Mouse (Mus musculus) neural tube, embryonic 15.5 days (tissue): ENCODE measurements around the gene 4931406P16Rik. TPM values are rescaled to one million over a fixed set of nuclear protein-coding genes. Genes with fewer than 3 reads are reported as not detected.
A peak's percentile ranks its signal among the peaks of the same experiment; 100 is the strongest.

Experiments
- ATAC-seq: fragments of 200-750 bp; cut with Nextera tagmentation; 2 replicates; pipeline ENCODE4 v1.8.0; 2017; ENCODE audit warnings: mild to moderate bottlenecking, moderate TSS enrichment, moderate library complexity; ENCODE audit not compliant: low FRiP score
- H3K27ac ChIP-seq: fragments of 300-500 bp; sonication (generic); replicated peaks from 2 replicates; pipeline ENCODE4 v1.5.1; 2015; ENCODE audit warnings: mild to moderate bottlenecking, inconsistent platforms
- H3K27me3 ChIP-seq: fragments of 300-500 bp; sonication (generic); replicated peaks from 2 replicates; pipeline ENCODE4 v1.6.1; 2015; ENCODE audit warnings: inconsistent platforms
- H3K36me3 ChIP-seq: fragments of 300-500 bp; sonication (generic); 2 replicates; pipeline ENCODE4 v1.6.1; 2015; ENCODE audit warnings: inconsistent platforms
- H3K4me1 ChIP-seq: fragments of 300-500 bp; sonication (generic); 2 replicates; pipeline ENCODE4 v1.6.1; 2015; ENCODE audit warnings: inconsistent platforms
- H3K4me2 ChIP-seq: fragments of 300-500 bp; sonication (generic); 2 replicates; pipeline ENCODE4 v1.6.1; 2015; ENCODE audit warnings: inconsistent platforms, mild to moderate bottlenecking, moderate library complexity
- H3K4me3 ChIP-seq: fragments of 300-500 bp; sonication (generic); replicated peaks from 2 replicates; pipeline ENCODE4 v1.5.1; 2015; ENCODE audit warnings: mild to moderate bottlenecking, inconsistent platforms
- H3K9ac ChIP-seq: fragments of 300-500 bp; sonication (generic); replicated peaks from 2 replicates; pipeline ENCODE4 v1.6.1; 2015; ENCODE audit warnings: mild to moderate bottlenecking, inconsistent platforms
- H3K9me3 ChIP-seq: fragments of 300-500 bp; sonication (generic); replicated peaks from 2 replicates; pipeline ENCODE4 v1.6.1; 2016; ENCODE audit warnings: inconsistent platforms
- WGBS: fragments of 180-500 bp; shearing (Covaris S2); methylation state at CpG from one replicate; pipeline ENCODE4 v1.1.7; 2015; ENCODE audit warnings: mixed read lengths; 5-methylcytosine and 5-hydroxymethylcytosine counted together
- polyA plus RNA-seq: library from polyadenylated mRNA; unstranded; fragments of >200 nt; fragmentation: Nextera tagmentation; extraction: Ambion mirVana; gene quantifications from 2 replicates; pipeline ENCODE4 v1.2.1, GENCODE M21; 2015

4931406P16Rik gene
- polyA plus RNA-seq, 1 experiment from 2014 or later, result 30.1 TPM

GRCm38 (mm10) chr7:34268463-34268862 is 44.9 kb downstream of the 4931406P16Rik start:
- Histone ChIP-seq H3K4me1 (peaks cover 6% of the 10 kb centered on the region; the same call in 1 of the 2 replicates), H3K36me3 (no peaks in the 10 kb centered on the region; the same call in 1 of the 2 replicates), H3K4me3 (no peak overlapping the region), H3K9ac (no peak overlapping the region), H3K9me3 (no peaks in the 10 kb centered on the region), H3K4me2 (no peak overlapping the region), H3K27me3 (no peaks in the 10 kb centered on the region), H3K27ac (no peak overlapping the region)
- 78% methylated on average over 1 of the region's 1 CpGs for WGBS
- no peak for ATAC-seq

- Histone ChIP-seq H3K27me3 (no peaks in the 10 kb centered on the region), H3K4me1 (peaks cover 6% of the 10 kb centered on the region; the same call in 1 of the 2 replicates), H3K9me3 (no peaks in the 10 kb centered on the region), H3K36me3 (peaks cover 7% of the 10 kb centered on the region; the same call in 1 of the 2 replicates), H3K4me2 (no peak overlapping the region), H3K9ac (no peak overlapping the region), H3K4me3 (no peak overlapping the region), H3K27ac (no peak overlapping the region; the same call in none of the 2 replicates)
- ATAC-seq, result no peak
These were observed 46.9 kb downstream of the 4931406P16Rik start for GRCm38 (mm10) chr7:34266421-34266820.

GRCm38 (mm10) chr7:34265876-34266346 is 47.4 kb downstream of the 4931406P16Rik start:
- ATAC-seq, result no peak
- Histone ChIP-seq H3K36me3 (peaks cover 9% of the 10 kb centered on the region), H3K4me3 (no peak overlapping the region), H3K4me1 (peaks cover 6% of the 10 kb centered on the region; the same call in 1 of the 2 replicates), H3K27me3 (no peaks in the 10 kb centered on the region), H3K27ac (no peak overlapping the region; the same call in 1 of the 2 replicates), H3K4me2 (no peak overlapping the region), H3K9me3 (no peaks in the 10 kb centered on the region), H3K9ac (no peak overlapping the region)
- WGBS, result 57% methylated on average over 5 of the region's 5 CpGs

GRCm38 (mm10) chr7:34263437-34263836 is 49.9 kb downstream of the 4931406P16Rik start:
- 90% methylated on average over 5 of the region's 5 CpGs for WGBS
- Histone ChIP-seq H3K4me1 (peaks cover 6% of the 10 kb centered on the region; the same call in 1 of the 2 replicates), H3K27ac (no peak overlapping the region), H3K36me3 (peaks cover 14% of the 10 kb centered on the region), H3K4me3 (no peak overlapping the region), H3K4me2 (no peak overlapping the region), H3K9ac (no peak overlapping the region), H3K9me3 (no peaks in the 10 kb centered on the region), H3K27me3 (no peaks in the 10 kb centered on the region)
- ATAC-seq, result no peak

GRCm38 (mm10) chr7:34258407-34258806 is 54.9 kb downstream of the 4931406P16Rik start:
- H3K27ac ChIP-seq, result no peak overlapping the region
- H3K4me1 ChIP-seq, result no peaks in the 10 kb centered on the region
- no peaks in the 10 kb centered on the region for H3K9me3 ChIP-seq
- no peaks in the 10 kb centered on the region for H3K27me3 ChIP-seq
- H3K4me2 ChIP-seq, result no peak overlapping the region
- H3K36me3 ChIP-seq, result peaks cover 42% of the 10 kb centered on the region
- no peak overlapping the region for H3K4me3 ChIP-seq
- H3K9ac ChIP-seq, result no peak overlapping the region
- ATAC-seq, result no peak
- WGBS, result 95% methylated on average over 1 of the region's 1 CpGs

GRCm38 (mm10) chr7:34257279-34257678 is 56.1 kb downstream of the 4931406P16Rik start:
- no peak overlapping the region for H3K9ac ChIP-seq
- H3K27me3 ChIP-seq, result no peaks in the 10 kb centered on the region
- H3K36me3 ChIP-seq, result peaks cover 50% of the 10 kb centered on the region
- H3K4me2 ChIP-seq, result no peak overlapping the region
- 89% methylated on average over 9 of the region's 9 CpGs for WGBS
- ATAC-seq, result no peak
- no peak overlapping the region for H3K4me3 ChIP-seq
- H3K9me3 ChIP-seq, result no peaks in the 10 kb centered on the region
- no peaks in the 10 kb centered on the region for H3K4me1 ChIP-seq
- no peak overlapping the region for H3K27ac ChIP-seq

GRCm38 (mm10) chr7:34255916-34256315 is 57.4 kb downstream of the 4931406P16Rik start:
- Histone ChIP-seq H3K36me3 (peaks cover 42% of the 10 kb centered on the region), H3K4me3 (no peak overlapping the region), H3K4me2 (no peak overlapping the region), H3K4me1 (no peaks in the 10 kb centered on the region), H3K27me3 (no peaks in the 10 kb centered on the region), H3K9ac (no peak overlapping the region), H3K27ac (no peak overlapping the region), H3K9me3 (no peaks in the 10 kb centered on the region)
- no peak for ATAC-seq
- 83% methylated on average over 1 of the region's 1 CpGs for WGBS

GRCm38 (mm10) chr7:34255137-34255536 is 58.2 kb downstream of the 4931406P16Rik start:
- no peak overlapping the region for H3K4me2 ChIP-seq
- H3K4me3 ChIP-seq, result no peak overlapping the region
- H3K36me3 ChIP-seq, result peaks cover 44% of the 10 kb centered on the region
- no peaks in the 10 kb centered on the region for H3K4me1 ChIP-seq
- no peak overlapping the region for H3K9ac ChIP-seq
- no peak for ATAC-seq
- WGBS, result 57% methylated on average over 3 of the region's 3 CpGs
- no peaks in the 10 kb centered on the region for H3K27me3 ChIP-seq
- H3K9me3 ChIP-seq, result no peaks in the 10 kb centered on the region
- H3K27ac ChIP-seq, result no peak overlapping the region

- H3K36me3 ChIP-seq, result peaks cover 52% of the 10 kb centered on the region
- H3K4me2 ChIP-seq, result no peak overlapping the region
- H3K27me3 ChIP-seq, result no peaks in the 10 kb centered on the region
- no peaks in the 10 kb centered on the region for H3K9me3 ChIP-seq
- no peaks in the 10 kb centered on the region for H3K4me1 ChIP-seq
- no peak overlapping the region for H3K4me3 ChIP-seq
- 0 out of 2 replicates have a peak overlapping the region, but pooled peaks have one; percentile 30 for H3K27ac ChIP-seq
- WGBS, result 90% methylated on average over 2 of the region's 2 CpGs
- H3K9ac ChIP-seq, result no peak overlapping the region
- ATAC-seq, result 0 out of 2 replicates have a peak, but pooled peaks have one; percentile 68
These were observed 61.3 kb downstream of the 4931406P16Rik start for GRCm38 (mm10) chr7:34252030-34252429.

- no peak within 1 kb of the TSS for H3K27ac ChIP-seq
- no peak within 1 kb of the TSS for H3K9ac ChIP-seq
- H3K4me2 ChIP-seq, result no peak within 1 kb of the TSS
- no peaks in the 10 kb centered on the region for H3K9me3 ChIP-seq
- 95% methylated on average over 7 of the region's 7 CpGs for WGBS
- H3K4me3 ChIP-seq, result no peak within 1 kb of the TSS
- H3K27me3 ChIP-seq, result no peaks in the 10 kb centered on the region
- no peak for ATAC-seq
- no peaks in the 10 kb centered on the region for H3K4me1 ChIP-seq
- H3K36me3 ChIP-seq, result peaks cover 52% of the 10 kb centered on the region
These were observed 62.6 kb downstream of the 4931406P16Rik start, which contains the start of gene Gm6096 for GRCm38 (mm10) chr7:34250738-34251137. Gene Gm6096, plus strand, starts transcription at chr7:34251038.

- Histone ChIP-seq H3K9ac (no peak overlapping the region), H3K4me1 (no peaks in the 10 kb centered on the region), H3K27me3 (no peaks in the 10 kb centered on the region), H3K4me2 (no peak overlapping the region), H3K9me3 (no peaks in the 10 kb centered on the region), H3K36me3 (peaks cover 63% of the 10 kb centered on the region), H3K27ac (no peak overlapping the region), H3K4me3 (no peak overlapping the region)
- 96% methylated on average over 3 of the region's 3 CpGs for WGBS
- no peak for ATAC-seq
These were observed 66.4 kb downstream of the 4931406P16Rik start for GRCm38 (mm10) chr7:34246870-34247499.

- no peak overlapping the region for H3K27ac ChIP-seq
- H3K4me3 ChIP-seq, result no peak overlapping the region
- 92% methylated on average over 11 of the region's 11 CpGs for WGBS
- no peak overlapping the region for H3K9ac ChIP-seq
- no peak for ATAC-seq
- H3K9me3 ChIP-seq, result no peaks in the 10 kb centered on the region
- no peaks in the 10 kb centered on the region for H3K4me1 ChIP-seq
- H3K4me2 ChIP-seq, result no peak overlapping the region
- H3K27me3 ChIP-seq, result no peaks in the 10 kb centered on the region
- H3K36me3 ChIP-seq, result peaks cover 76% of the 10 kb centered on the region
These were observed 71.2 kb downstream of the 4931406P16Rik start for GRCm38 (mm10) chr7:34242176-34242575.
